Mouse (Mus musculus) c-Kit-positive CD71-positive TER-119-negative erythroid progenitor cells, embryonic 14.5 days (primary cell): ENCODE data around the gene Tomm40l.

Source experiments
- DNase-seq: peaks from one replicate; pipeline ENCODE4 v3.0.0-alpha.2; 2013; ENCODE audit warnings: low read depth

Gene Tomm40l

DNA sequence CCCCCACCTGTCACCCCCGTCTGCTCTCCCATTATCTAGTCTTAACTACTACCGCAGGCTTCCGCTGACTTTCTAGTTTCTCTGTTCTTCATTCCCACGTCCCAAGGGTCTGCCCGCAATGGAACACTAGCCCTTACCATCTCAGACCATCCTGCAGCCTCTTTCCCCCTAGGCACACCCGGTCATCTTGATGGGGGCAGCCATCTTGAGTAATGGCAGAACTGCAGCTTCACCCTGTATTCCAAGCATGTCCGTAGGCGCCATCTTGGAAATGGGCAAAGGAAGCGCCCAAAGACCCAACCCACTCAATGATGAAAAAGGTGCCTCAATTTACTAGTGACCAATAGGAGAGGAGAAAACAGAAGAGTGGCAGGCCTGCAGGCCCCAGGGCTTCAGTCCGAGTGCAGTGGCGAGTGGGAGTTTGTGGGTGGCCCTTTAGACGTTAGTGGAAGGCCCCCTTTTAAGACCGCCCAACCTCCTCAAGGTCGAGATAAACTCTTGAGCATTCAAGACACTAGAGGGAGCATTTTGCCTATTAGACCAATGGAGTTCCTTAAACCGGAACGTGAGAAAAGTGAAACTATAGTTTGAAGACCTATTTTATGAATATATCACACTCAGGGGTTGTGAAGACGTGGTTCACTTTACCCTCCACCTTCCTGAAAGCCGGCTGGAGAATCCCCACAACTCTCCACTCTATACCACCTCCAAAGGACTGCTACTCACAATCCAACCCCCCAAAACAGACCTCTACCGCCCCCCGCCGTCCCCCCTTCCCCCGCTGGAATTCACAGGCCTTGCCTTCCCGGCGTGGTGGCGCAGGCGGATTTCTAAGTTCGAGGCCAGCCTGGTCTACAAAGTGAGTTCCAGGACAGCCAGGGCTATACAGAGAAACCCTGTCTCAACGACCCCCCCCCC is at the start of gene Tomm40l:
Gene Tomm40l (minus strand): TSS at position 277 of the 918 bp plus-strand sequence.
- DNase-seq, result peak; percentile 96

DNA sequence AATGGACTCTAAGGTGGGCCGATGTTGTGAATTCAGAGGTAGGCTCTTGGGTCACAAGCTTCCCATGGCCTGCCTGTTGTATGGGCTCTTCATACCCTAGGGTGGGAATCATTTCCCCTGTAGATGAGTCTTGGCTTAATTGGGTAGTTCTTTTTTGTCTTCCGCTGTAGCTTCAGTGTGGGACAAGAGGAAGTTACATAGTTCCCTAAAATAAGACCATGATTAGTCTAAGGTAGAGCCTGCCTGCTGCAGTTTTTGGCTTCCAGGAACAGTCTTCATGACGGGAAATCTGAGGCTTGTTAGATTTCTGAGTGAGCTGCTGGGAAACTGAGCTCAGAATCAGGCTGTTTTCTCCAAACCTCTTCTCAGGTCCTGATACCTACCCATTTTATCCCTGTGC is 49.8 kb upstream of the Tomm40l start:
- DNase-seq, result no peak

DNA sequence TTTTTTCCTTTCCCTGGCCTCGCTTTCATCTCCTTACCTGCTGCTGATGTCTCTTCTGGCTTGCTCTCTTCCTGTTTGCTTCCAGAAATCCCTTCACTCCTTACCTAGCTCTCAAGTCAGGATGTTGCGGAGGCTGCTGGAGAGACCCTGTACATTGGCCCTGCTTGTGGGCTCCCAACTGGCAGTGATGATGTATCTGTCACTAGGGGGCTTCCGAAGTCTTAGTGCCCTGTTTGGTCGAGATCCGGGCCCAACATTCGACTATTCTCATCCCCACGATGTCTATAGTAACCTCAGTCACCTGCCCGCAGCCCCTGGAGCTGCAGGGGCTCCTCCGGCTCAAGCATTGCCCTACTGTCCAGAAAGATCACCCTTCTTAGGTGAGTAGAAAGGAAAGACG is 49.3 kb upstream of the Tomm40l start:
- no peak for DNase-seq

DNA sequence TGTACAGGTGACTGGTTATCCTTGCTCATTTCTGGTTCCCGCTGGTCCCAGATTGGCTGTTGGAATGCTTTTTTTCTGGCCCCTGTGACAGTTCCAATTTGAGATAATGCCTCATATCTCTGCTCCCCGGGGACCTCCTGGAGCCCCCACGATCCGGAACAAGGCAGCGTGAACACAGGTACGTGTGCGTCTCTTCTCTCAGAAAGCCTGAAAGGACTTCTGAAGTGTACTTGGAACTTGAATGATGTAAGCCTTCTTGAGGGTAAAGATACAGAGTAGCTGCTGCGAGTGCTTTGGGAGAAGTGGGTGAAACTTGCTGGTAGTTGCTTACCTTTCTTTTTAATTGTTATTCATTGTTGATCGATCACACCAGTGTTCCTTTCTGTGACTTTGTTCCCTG is 48.9 kb upstream of the Tomm40l start:
- DNase-seq, result peak; percentile 76

DNA sequence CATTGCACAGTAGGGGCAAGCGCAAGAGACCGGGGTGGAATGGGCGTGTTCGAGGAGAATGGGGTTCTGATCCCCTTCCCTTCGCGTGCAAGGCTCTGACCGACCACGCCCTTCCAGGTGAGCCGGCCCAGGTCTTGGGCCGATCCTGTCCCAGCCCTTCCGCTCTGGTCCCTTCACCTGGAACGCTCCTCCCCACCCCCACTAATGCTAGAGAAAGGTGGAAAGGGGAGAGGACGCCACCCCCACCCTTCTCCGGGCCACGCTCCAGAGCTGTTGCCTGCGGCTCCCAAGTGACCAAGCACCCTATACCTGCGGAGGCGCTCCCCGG is 48.2 kb upstream of the Tomm40l start:
- no peak for DNase-seq

DNA sequence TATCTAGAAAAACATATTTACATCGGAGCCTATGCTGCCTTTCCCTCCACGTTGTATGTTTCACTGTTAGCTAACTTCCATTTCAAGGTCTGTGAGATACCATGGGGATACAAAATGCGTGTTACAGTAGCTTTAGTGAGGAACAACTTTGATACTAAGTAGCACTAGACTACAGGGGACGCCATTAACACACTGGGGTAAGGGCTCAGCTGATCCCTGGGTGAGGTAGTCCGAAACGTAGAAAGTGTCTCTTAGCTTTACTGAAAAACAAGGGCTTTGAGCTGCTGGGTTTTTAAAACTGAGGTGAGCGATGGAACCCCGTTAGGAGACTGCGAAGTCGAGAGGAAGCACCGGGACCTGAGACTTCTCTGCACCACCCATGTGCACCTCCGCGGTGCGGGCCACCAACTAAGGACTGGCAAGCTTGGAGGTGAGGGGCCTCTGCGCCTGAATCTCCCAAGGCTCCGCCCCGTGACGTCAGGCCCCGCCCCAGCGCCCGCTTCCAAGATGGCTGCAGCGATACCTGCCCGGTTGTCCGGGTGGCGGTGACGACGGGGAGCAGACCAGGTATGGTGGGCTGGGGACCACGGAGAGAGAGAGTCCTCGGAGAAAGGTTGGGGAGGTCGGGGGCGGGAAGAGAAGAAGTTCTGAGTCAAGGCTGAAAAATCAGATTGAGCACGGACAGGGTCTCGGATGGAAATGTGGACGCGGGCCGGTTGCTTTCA is 47.7 kb upstream of the Tomm40l start, which contains the start of gene B4galt3:
Gene B4galt3 (plus strand): TSS at position 481 of the 725 bp plus-strand sequence.
- peak; percentile 86 for DNase-seq

DNA sequence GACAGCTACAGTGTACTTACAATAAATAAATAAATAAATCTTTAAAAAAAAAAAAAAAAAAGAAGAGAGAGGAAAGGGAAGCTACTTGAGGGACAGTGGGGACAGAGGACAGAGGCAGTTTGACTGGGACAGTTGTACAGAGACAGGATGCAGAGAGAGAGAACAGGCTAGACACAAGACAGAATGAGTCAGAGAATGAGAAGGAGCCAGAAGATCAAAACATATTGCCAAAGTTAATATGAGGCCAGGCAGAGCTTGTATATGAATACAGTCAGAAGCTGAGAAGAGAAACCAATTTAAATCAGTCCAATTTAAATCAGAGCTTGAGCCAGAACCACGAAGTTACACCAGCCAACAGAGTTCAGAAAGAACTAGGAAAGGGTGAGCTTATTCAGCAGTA is 46.0 kb upstream of the Tomm40l start:
- no peak for DNase-seq

DNA sequence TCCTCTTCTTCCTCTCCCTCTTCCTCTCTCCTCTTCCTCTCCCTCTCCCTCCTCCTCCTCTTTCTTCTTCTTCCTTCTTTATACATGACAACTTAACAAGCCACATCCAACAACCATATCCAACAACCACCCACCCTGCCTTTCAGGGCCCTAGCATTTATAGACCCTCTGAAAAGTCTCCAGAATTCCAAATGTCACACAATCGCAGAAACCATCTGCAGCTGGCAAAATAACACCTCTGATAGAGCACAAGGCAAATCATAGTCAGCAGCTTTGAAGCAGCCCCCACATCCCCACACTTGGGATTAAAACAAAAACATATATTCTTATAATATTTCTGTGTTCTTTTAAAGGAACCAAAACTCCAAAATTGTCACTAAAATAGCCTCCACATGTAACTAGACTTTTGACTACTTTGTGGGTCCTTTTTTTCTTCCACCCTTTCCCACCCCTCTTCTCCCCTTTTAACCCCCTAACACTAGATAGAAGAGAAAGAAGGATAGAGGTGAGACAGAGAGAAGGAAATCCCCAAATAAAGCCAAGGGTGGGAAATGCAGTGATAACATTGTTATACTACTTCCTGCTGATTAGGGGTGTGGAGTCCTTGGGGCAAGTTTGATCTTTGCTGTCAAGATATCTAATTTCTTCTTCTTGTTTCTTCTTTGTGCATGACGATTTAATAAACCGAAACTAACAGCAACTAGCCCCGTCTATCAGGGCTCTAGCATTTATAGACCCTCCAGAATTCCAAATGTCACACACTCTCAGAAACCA is 43.8 kb upstream of the Tomm40l start:
- no peak for DNase-seq

DNA sequence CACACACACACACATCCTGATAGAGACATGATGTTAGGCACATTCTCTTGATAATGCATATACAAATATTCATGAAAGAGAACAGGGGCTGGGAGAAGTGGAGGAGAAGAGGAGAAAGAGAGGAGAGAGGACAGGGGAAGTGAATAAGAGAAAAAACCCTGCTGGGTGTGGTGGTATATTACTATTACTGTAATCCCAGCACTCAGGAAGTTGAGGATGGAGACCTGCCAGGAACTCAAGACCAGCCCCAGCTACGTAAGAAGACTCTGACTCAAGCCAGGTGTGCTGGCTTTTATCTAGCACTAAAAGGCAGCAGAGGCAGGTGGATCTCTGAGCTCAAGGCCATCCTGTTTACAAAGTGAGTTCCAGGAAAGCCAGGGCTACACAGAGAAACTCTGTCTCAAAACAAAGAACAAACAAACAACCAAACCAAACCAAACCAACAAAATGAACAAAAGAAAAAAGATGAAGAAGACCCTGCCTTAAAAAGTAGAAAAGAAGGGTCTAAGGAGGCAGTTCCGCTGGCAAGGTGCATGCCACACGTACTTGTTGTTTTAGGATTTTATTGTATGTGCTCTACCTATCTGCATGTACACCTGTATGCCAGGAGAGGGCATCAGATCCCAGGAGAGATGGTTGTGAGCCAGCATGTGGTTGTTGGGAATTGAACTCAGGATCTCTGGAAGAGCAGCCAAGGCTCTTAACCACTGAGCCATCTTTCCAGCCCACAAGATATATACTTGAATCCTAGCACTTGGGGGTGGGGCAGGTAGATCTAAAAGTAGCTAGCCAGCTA is 41.5 kb upstream of the Tomm40l start:
- no peak for DNase-seq

DNA sequence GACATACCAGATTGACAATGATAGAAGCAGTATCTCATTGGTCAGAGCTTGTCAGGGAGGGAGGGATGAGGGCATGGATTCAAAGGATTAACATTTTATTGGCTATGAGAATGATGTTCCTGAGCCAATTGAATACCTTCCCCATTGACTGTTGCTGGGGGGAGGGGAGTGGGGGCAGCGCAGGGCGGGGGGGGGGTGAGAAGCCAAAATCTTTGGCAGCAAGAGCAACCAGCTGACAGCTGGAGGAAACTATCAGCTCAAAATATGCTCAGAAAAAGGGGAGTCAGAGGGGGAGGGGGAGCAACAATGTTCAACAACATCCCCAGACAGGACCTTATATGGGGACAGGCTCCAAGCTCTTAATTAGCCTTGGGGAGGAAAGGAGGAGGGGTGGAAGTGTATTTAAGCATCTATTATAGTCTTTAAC is 40.9 kb upstream of the Tomm40l start:
- DNase-seq, result no peak

DNA sequence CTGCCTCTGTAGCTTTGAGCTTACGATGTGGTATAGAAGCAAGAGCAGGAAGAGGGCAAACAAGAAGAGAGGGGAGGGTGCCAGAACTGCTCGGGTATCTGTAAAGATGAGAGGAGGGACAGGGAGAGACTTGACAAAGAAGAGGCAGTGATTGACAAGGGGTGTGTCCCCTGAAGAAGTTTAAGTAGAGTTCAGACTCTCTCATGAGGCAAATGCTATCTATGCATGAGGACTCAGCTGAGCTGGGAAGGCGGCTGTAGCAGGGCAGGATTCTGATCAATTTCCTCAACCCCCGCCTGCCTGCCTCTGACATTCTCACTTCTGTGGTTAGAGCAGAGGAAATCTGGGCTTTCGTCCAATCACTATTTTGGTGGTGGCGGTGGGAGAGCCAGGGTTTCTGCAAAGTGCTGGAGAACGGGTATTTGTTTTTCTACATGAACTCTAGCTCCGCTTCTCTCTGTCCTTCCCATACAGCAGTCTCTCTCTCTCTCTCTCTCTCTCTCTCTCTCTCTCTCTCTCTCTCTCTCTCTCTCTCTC is 40.3 kb upstream of the Tomm40l start:
- no peak for DNase-seq

DNA sequence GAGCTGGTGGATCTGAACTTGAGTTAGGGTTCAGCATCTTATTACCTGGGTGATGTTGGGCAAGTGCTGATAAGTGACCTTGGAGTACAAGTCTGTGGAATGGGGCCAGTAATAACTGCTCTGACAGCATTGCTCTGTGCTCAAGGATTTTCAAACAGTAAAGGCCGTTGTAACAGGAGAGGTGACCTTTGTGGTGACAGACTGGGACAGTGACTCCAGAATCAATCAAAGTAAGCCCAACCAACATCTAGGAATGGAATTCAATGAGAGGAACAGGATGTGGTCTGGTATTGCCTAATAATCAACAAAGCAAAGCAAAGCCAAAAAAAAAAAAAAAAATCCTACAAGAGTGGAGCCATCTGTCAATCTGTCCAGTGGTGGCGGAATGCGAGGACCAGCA is 38.0 kb upstream of the Tomm40l start:
- no peak for DNase-seq

DNA sequence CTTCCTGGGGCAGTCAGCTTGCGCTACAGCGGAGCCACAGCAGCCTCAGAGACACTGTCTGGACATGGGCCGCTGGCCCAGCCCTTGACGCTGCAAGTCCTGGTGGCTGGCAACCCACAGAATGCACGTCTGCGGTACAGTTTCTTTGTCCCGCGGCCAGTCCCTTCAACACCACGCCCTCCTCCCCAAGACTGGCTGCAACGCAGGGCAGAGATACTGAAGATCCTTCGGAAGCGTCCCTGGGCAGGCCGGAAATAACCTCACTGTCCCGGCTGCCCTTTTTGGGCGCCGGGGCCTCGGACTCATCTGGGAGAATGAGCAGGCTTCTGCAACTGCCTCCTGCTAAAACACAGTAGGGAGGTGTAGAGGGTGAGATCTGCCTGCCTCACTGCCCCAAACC is 36.6 kb upstream of the Tomm40l start:
- DNase-seq, result no peak

DNA sequence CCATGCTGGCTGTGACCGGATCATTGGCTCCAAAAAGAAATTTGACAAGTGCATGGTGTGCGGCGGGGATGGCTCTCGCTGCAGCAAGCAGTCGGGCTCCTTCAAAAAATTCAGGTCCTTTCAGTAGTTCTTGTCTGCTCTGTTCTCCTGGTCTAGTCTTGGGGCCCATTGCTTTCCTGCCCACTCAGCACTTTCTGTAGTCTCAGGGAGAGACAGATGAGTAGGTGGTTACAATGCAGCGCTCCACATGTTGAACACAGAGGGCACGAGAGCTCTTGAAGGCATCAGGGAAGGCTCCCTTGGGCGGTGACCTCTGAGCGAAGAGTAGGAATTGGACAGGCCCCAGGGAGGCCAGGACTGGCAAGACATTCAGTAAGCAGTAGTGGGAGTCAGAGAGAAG is 35.5 kb upstream of the Tomm40l start:
- DNase-seq, result no peak

DNA sequence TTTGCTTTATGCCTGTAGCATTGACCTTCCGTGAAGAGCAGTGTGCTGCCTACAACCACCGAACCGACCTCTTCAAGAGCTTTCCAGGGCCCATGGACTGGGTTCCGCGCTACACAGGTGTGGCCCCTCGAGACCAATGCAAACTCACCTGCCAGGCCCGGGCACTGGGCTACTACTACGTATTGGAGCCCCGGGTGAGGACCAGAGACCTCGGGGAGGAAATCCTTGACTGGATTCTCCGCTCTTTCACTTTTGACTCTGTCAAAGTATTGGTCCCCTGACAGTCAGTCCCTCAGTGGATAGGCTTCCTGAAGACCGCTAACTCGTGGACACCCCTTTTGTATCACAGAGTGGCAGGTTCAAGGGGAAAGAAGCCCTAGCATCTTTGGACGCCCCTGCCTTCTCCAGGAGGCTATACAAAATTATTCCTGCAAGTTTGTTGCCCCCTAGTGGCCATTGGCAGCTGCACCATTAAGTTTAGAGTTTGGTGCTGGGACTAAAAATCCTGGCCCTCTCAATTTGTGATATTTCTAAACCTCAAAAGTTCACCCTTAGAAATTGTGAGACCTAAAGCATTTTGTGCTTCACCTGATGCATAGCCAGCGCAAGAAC is 34.7 kb upstream of the Tomm40l start:
- peak; percentile 68 for DNase-seq

DNA sequence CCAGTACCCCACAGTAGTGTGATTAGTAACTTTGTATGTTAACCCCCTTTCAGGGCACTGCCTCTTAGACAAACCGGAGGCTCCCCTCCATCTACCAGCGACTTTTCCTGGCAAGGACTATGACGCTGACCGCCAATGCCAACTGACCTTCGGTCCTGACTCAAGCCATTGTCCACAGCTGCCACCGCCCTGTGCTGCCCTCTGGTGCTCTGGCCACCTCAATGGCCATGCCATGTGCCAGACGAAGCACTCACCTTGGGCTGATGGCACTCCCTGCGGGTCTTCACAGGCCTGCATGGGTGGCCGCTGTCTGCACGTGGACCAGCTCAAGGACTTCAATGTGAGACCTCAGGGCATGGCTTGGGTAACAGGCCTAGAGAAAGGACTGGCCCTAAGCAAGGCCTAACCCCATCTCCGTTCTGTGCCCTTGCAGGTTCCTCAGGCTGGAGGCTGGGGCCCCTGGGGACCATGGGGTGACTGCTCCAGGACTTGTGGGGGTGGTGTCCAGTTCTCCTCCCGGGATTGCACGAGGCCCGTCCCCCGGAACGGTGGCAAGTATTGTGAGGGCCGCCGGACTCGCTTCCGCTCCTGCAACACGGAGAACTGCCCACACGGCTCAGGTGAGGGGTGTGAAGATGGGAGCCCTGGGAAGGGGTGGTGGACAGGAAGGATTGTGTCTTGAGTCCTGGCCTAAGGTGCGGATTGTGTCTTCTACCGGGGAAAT is 33.9 kb upstream of the Tomm40l start:
- DNase-seq, result no peak

DNA sequence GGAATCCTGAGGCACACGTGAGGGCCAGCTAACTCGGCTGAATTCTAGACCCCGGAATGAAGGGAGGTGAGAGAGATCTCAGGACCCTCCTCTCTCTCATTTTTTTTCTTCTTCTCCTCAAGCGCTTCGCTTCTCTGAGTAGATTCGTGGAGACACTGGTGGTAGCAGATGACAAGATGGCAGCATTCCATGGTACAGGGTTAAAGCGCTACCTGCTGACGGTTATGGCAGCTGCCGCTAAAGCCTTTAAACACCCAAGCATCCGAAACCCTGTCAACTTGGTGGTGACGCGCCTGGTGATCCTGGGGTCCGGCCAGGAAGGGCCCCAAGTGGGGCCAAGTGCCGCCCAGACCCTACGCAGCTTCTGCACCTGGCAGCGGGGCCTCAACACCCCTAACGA is 30.1 kb upstream of the Tomm40l start:
- DNase-seq, result no peak

DNA sequence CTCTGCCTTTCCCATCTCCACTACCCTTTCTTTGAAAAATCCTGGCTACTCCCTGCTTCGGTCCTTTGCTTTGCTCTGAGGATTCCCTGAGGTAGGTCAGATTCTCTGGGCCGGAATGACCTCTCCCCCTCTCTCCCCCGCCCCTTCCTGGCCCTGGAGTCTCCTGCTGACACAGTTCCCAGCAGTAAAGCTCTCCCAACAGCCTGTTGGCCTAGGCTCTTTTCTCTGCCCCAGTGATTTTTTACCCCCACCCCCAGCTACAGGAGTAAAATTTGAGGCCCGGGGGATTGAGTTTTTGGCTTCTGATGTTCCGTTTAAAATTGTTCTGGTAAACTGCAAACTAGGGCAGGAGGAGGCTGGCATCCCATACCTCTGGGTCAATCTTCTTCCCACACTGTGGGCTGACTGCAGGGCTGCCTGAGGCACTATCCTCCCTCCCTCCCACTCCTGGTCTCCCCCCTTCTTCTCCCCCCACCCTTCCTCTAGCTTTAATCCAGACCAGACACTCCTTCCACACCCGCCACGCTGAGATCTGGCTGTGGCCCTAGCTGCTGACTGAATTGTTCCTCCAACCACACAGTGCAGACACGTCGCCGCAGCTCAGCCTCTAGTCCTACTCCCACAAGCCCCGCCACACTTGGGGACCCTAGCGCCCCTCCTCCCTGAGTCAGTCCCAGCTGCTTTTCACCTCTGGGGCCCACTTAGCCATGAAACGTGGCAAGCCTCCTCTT is 29.4 kb upstream of the Tomm40l start:
- no peak for DNase-seq
